Mouse (Mus musculus): ENCODE data around the gene Paox.

GRCm38 (mm10) chr7:140138021-140138310 lies 22.4 kb downstream of the Paox start:
- TF ChIP-seq CTCF (IDR thresholded peaks at IDR 0.05; ENCODE audit: control insufficient read depth, insufficient read depth, insufficient replicate concordance, low read depth, low read length) (no peak), POLR2A (IDR thresholded peaks at IDR 0.05; ENCODE audit: control insufficient read depth, low read depth, low read length) (no peak)
